Mouse (Mus musculus): Measurements from ENCODE around the gene Prokr1.
A peak's percentile ranks its signal among the peaks of the same experiment; 100 is the strongest.

- peak; percentile 50 for TF ChIP-seq CTCF (IDR thresholded peaks at IDR 0.05)
- no peak for TF ChIP-seq POLR2A (IDR thresholded peaks at IDR 0.05; ENCODE audit: insufficient read depth, low read depth, low read length)
- no peak for TF ChIP-seq EP300 (IDR thresholded peaks at IDR 0.05; ENCODE audit: insufficient read depth, low read depth, low read length)
Observed at GRCm38 (mm10) chr6:87614794-87615695, 24.5 kb upstream of the Prokr1 start.
